Mouse (Mus musculus) testis, postnatal 14 days (tissue): ENCODE data around the gene 4930519G04Rik.
"Not testable (repeated sequence)": the region's sequence is repeated elsewhere in the genome, so short reads cannot be mapped to it uniquely, and the experiment has no call there.

Experiments used
- DNase-seq: peaks from one replicate; pipeline ENCODE4 v3.0.0; 2021; ENCODE audit warnings: low spot score

The 4930519G04Rik gene

GRCm38 (mm10) chr5:114913686-114914085, 60.2 kb downstream of the 4930519G04Rik start:
- no peak for DNase-seq

- no peak for DNase-seq
Observed at GRCm38 (mm10) chr5:114914855-114915254, 61.4 kb downstream of the 4930519G04Rik start.

GRCm38 (mm10) chr5:114915854-114916253, 62.4 kb downstream of the 4930519G04Rik start:
- no peak for DNase-seq

GRCm38 (mm10) chr5:114916777-114917176, 63.3 kb downstream of the 4930519G04Rik start:
- DNase-seq, result no peak

- DNase-seq, result not testable (repeated sequence)
Observed at GRCm38 (mm10) chr5:114917357-114917756, 63.9 kb downstream of the 4930519G04Rik start.

- DNase-seq, result no peak
Observed at GRCm38 (mm10) chr5:114921551-114922365, 68.3 kb downstream of the 4930519G04Rik start.

- no peak for DNase-seq
Observed at GRCm38 (mm10) chr5:114922366-114922731, 68.9 kb downstream of the 4930519G04Rik start.

GRCm38 (mm10) chr5:114922998-114923473, 69.6 kb downstream of the 4930519G04Rik start, which contains the start of gene Oasl1:
Oasl1 (plus strand) TSS chr5:114923240.
- peak; percentile 31 for DNase-seq

GRCm38 (mm10) chr5:114926153-114926684, 72.8 kb downstream of the 4930519G04Rik start:
- DNase-seq, result no peak

GRCm38 (mm10) chr5:114926753-114927152, 73.3 kb downstream of the 4930519G04Rik start:
- DNase-seq, result no peak

- no peak for DNase-seq
Observed at GRCm38 (mm10) chr5:114931626-114932025, 78.2 kb downstream of the 4930519G04Rik start.

- no peak for DNase-seq
Observed at GRCm38 (mm10) chr5:114933206-114933605, 79.7 kb downstream of the 4930519G04Rik start.
